Mouse (Mus musculus) myocyte (in vitro differentiated cells): Measurements from ENCODE around the gene Tent5b.

Source experiments
- CEBPB ChIP-seq: IDR thresholded peaks from 2 replicates; pipeline ENCODE4 v1.6.1; 2011; ENCODE audit warnings: mild to moderate bottlenecking, moderate library complexity; ENCODE audit not compliant: poor library complexity, insufficient read depth, severe bottlenecking
- E2F4 ChIP-seq: IDR thresholded peaks from one replicate; pipeline ENCODE4 v1.6.1; 2011; ENCODE audit warnings: mild to moderate bottlenecking, control low read depth, moderate library complexity; ENCODE audit not compliant: insufficient read depth
- MAX ChIP-seq: IDR thresholded peaks from one replicate; pipeline ENCODE4 v1.6.1; 2011; ENCODE audit warnings: low read depth, mild to moderate bottlenecking, control low read depth
- MYOD1 ChIP-seq, 3 experiments: IDR thresholded peaks; one replicate each; pipeline ENCODE4 v1.6.1; 2011; ENCODE audit warnings: control low read depth in 2 of 3, low read depth in 2 of 3, mild to moderate bottlenecking in 2 of 3, moderate library complexity in 1 of 3; ENCODE audit not compliant: insufficient read length in 2 of 3, control insufficient read depth in 1 of 3
- MYOG ChIP-seq, 3 experiments: IDR thresholded peaks; one replicate each; pipeline ENCODE4 v1.6.1; 2011; ENCODE audit warnings: control low read depth in 2 of 3, low read depth in 2 of 3, mild to moderate bottlenecking in 2 of 3; ENCODE audit not compliant: insufficient read length in 2 of 3, control insufficient read depth in 1 of 3, insufficient read depth in 1 of 3
- POLR2A ChIP-seq: IDR thresholded peaks from one replicate; pipeline ENCODE4 v1.6.1; 2011; ENCODE audit warnings: low read depth, mild to moderate bottlenecking, control low read depth, moderate library complexity; ENCODE audit not compliant: insufficient read length
- REST ChIP-seq: IDR thresholded peaks from one replicate; pipeline ENCODE4 v1.6.1; 2011; ENCODE audit warnings: mild to moderate bottlenecking, control low read depth, moderate library complexity; ENCODE audit not compliant: insufficient read depth, insufficient read length
- TCF12 ChIP-seq: IDR thresholded peaks from one replicate; pipeline ENCODE4 v1.6.1; 2011; ENCODE audit warnings: mild to moderate bottlenecking, control low read depth; ENCODE audit not compliant: poor library complexity, insufficient read depth, severe bottlenecking

DNA sequence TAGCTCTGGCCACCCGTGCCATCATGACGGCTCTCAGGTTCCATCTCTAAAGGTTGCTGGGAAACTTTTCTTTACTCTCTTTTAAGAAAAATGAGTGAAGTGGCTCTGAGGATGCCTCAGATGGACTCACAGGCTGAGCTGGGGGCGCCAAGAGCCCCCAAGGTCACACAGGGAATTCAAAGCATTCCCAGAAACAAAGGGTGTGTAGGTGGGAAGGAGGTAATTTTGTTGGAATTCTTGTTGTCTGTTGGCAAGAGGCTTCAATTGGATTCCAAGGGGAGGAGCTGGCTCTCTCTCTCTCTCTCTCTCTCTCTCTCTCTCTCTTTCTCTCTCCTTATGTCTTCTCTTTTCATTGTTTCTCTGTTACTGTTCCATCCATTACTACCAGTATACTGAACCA is 37.7 kb upstream of the Tent5b start:
- TF ChIP-seq POLR2A, result no peak
- no peak for TF ChIP-seq TCF12
- TF ChIP-seq E2F4, result no peak
- no peak for TF ChIP-seq REST
- TF ChIP-seq MAX, result no peak
- TF ChIP-seq CEBPB, result no peak
- TF ChIP-seq MYOG (IDR thresholded peaks at IDR 0.05; ENCODE audit: control insufficient read depth in 1 of 3, insufficient read depth in 1 of 3, insufficient read length in 2 of 3, low read depth in 2 of 3), result no peak
- TF ChIP-seq MYOD1 (IDR thresholded peaks at IDR 0.05; ENCODE audit: control insufficient read depth in 1 of 3, insufficient read length in 2 of 3, low read depth in 2 of 3), result no peak
